Mouse (Mus musculus) thymus, postnatal 25 days (tissue): ENCODE measurements around the gene Kcnma1.

Experiments
- DNase-seq: peaks from one replicate; pipeline ENCODE4 v3.0.0; 2022

The Kcnma1 gene

DNA sequence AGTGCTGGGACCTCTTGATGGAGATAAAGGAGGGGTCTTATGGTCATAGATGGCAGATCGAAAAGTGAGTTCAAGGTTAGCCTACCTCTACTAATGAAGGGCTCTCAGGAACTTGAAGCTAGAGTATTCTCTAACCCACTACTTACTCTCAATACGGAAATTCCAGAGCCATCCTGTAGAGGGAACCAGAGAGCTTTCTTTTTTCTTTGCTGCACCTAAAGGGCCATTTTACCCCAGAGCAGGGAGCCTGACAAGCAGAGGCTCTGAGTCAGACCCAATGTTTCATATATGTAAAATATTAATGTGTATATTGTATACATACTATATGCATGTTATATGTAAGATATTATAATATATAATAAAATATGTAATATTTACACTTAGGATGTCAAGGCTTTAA, 431.1 kb downstream of the Kcnma1 start:
- DNase-seq: peak; percentile 10

DNA sequence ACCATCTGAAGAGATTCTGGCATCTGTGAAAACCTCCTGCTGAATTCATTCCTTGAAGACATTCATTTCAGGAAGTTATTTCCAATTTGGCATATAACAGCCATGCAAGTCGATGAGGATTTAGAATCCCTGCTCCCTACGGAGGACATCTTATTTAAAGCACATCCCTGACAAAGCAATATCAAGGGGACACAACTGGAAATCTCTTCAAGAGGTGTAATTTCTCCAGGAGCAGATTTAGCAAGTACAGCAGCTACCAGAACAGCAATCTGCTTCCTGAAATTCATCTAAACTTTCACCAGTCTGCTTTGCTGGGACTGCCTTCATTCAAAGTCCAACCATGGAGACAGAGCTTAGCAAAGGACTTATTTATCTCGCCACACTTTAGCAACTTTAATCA, 433.0 kb downstream of the Kcnma1 start:
- DNase-seq: no peak

DNA sequence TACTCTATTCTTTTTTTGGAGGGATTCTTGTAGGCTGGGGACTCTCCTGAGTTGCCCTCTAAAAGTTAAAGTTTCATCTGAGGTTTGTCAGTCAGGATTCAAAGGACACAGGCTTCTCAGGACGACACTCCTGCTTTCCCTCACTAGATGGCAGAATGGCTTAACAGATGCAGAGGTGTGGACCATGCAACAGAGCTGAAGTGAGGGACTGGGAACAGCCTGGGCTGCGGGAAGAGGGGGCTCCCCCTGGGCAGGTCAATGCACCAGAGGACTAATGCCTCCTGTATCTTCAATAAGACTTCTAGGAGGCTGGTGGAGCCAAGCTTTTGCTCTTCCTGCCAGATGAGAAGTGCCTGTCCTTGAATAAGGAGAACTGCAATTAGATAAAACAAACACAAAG, 438.3 kb downstream of the Kcnma1 start:
- no peak for DNase-seq

GRCm38 (mm10) chr14:23574136-23574535, 440.2 kb downstream of the Kcnma1 start:
- no peak for DNase-seq

- no peak for DNase-seq
Observed at GRCm38 (mm10) chr14:23573385-23573784, 440.9 kb downstream of the Kcnma1 start.

GRCm38 (mm10) chr14:23572778-23573177, 441.5 kb downstream of the Kcnma1 start:
- no peak for DNase-seq

- no peak for DNase-seq
Observed at GRCm38 (mm10) chr14:23570251-23570650, 444.0 kb downstream of the Kcnma1 start.

- DNase-seq: no peak
Observed at GRCm38 (mm10) chr14:23565931-23566330, 448.4 kb downstream of the Kcnma1 start.

GRCm38 (mm10) chr14:23564474-23564873, 449.8 kb downstream of the Kcnma1 start:
- no peak for DNase-seq

DNA sequence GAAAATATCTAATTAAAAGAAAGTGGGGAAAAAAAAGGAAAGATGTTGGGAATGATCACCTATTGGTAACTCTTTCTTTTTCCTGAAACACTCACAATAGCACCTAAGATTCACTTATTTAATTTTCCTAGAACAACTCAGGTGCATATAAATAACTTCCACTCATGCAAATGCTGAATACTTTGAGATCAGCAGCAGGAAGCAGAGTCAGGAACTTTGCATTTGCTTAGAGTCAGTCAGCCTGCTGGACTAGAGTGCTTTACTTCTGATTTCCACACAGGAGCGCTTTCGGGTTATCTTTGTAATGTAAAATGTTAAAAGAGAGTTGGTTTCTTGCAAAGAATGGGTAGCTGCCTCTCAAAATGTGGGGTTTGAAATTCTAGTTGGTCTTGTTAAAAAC, 451.1 kb downstream of the Kcnma1 start:
- no peak for DNase-seq

DNA sequence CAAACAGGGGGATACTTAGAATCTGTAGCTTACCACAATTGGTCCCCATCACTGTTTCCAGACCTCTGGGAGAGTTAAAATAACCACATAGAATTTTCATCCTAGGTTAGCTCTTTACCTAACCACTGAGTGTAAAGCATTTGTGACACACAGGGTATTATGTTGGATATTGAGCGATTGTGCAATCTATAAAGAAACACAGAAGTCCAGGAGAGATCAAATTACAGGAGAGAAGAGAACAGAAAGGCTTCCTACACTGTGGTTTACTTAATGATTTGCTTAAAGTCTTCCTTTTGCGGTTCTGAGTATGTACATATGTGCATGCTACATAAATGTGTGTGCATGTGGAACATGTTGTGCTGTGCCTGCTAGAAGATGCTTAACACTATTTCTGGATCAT, 458.6 kb downstream of the Kcnma1 start:
- no peak for DNase-seq

DNA sequence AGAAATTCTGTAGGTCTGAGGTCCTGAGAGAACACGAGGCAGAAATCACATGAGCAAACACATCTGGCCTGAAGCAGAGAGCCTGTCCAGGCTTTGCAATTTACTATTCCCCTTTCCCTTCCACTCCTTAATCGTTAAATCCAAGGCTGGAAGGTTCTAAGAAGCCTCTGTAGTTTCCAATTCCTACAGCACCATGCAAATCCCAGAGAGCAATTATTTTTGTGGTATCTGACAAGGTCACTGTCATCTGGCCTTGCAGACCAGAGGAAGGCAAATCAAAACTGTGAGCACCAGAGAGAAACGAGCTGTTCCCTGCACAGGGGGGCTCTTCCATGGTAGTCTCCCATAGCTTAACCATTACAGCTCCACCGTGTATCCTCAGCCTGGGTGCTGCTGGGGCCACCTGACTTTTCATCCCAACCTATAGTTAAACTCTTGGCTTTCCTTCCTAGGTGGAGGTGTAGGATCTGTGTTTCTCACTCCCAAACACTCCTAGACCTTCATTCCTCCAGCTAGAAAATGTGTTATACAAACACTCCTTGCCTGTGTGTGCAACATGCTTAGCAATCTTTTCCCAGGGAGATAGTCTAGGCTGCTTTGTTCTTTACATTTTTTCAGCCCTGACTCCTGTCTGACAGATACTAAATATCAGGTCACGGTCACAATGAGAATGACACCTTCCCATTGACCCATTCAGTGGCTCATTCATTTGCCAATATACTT, 461.9 kb downstream of the Kcnma1 start:
- no peak for DNase-seq

GRCm38 (mm10) chr14:23550467-23550866, 463.8 kb downstream of the Kcnma1 start:
- DNase-seq: no peak

GRCm38 (mm10) chr14:23542131-23542530, 472.2 kb downstream of the Kcnma1 start:
- no peak for DNase-seq

DNA sequence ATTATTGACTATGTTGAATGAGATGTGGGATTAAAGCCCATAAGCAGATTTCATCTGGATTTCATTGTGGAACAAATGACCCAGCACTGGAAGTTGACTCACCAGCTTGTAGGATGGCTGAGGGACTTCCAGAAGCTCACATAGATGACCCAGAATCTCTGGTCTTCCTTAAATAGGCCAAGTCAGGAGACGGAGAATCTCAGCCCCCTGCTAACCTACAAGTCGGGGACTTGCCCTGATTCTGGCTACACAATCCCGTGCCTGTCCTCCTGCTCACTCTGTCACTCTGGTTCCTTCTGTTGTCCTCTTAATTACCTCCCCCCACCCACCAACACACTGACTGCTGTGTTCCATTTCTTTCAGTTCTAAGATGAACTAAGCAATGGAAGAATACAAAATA, 474.7 kb downstream of the Kcnma1 start:
- DNase-seq: no peak

DNA sequence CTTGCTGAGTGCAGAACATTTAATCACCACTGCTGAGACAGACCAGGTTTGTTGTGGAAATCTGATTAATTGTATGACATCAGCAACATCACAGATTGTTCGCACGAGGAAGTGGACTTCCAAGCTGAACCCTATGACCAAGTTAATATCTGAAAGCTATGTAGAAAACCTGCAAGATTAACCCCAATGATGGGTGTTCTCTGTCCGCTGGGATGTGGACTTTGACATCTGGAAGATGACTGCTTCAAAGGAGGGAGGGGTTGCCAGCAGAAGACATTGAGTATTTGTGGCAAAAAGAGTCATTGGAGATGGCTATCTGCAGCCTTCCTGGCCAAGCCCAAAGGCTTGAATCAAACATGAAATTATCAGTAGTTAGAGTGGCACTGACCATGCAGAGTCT, 480.9 kb downstream of the Kcnma1 start:
- no peak for DNase-seq

DNA sequence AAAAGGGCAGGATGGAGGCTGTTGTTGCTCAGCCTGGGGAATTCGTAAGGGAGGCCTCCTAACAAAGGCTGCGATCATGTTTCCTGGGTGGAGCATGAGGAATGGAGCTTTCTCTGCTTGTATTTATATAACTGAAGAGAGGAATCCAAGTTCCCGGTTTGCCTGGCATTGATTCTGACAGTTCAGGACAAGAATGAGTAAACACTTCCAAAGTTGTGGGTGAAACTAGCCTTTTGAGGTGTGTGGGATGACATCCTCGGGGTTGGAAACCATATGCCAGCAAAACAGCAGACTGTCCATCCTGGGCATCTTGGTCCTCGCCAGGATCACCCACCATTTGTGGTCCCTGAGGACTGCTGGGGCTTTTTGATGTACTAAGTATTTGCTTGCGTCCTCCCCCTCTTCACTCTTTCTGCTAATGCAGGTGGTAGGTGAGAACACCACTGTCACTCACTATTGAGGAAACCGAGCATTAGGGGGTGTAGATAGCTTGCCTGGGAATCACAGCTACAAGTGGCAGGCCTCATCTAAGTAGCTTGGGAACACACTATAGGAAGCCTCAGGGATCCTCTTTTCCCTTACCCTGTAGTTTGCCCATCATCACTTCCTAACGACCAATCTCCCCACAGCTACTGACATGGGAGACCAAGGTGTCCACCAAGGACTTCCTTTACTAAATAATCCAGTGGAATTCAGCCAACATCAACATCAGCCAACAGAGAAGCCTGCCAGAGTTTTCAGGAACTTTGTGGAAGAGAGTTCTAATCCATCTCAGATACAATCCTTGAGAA, 482.4 kb downstream of the Kcnma1 start:
- no peak for DNase-seq

DNA sequence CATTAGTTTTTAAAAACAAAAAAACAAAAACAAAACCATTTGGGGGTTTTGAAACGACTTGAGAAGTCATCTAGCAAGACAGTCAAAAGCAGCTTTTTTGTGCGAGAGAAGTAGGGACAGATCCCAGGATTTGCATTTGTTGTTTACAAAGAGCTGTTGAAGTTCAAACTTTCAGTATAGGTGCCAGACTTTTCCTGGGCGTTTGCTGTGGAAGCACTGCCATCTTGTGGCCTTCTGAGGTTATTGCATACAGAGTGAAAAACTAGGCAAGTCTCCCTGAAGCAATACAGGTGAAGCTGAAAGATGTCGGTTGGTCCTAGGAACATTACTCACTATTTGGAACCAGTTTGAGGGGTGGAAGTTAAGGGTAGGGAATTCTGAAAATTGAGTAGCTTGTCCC, 484.6 kb downstream of the Kcnma1 start:
- DNase-seq: peak; percentile 35

DNA sequence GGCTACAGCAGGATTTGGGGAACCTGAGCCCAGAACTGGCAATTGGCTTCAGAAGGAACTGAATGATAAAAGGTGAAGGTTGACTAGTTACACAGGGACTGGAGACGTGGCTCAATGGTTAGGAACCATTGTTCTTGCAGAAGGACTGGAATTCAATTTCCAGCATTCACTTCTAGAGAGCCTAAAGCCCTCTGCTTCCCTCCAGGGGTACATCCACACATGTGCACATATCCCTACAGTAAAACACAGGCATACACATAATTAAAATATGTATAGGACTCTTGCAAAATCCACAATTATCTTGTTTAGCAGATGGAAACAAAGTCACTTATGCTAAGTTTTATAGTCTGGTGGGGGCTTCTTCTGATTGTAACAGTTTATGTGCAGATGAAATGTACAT, 485.1 kb downstream of the Kcnma1 start:
- no peak for DNase-seq

GRCm38 (mm10) chr14:23525910-23526309, 488.4 kb downstream of the Kcnma1 start:
- DNase-seq: no peak

DNA sequence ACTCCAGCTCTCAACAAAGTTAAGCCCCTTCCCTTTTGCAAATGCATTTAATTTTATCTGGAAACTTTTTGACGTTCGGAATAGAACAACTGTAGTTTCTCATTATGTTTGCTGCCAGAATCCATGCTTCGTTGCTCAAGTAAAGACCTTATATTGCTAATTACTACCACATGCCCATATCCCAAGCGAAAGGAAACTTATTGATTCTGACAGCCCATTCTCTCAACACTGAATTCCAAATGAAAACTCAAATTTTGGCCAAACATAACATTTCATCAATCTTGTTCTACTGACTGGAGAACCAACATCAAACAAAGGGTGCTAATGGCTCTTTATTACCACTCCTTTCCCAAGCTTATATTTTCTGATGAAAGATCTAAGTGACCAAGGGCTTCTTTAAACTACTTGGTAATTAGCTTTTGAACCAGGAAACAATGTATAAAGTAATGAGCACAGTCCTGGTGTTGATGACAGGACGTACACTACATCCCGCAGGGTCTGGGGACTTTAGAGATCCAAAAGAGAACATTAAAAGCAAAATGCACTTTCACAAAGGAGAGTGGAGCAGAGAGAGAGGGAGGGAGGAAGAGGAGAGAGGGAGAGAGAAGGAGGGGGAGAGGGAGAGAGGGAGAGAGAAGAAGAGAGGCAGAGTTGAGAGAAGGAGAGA, 490.3 kb downstream of the Kcnma1 start:
- DNase-seq: no peak

DNA sequence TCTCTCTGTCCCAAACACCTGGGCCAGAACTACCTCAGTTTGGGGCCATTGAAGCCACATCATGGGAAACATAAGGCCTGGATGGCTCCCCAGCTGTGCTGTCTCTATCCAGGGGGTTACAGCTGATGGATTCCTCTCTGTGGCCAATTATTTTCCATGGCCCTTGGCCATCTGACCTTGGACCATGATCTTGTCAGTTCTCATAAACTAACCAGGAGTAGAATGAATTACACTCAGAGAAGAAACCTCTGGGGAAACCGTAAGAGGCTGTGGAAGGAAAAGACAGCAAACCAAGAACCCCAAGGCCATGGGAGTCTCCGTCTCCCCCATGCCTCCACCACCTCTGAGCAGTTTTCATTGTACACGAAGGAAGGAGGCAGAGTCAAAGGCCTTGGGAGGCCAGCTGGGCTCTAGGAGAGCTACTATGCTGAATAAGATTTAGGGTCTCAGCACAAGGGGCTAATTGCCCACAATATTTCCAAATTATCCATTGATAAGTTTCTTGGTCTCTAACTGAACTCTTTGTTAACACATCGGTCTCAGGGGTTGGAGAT, 491.6 kb downstream of the Kcnma1 start:
- no peak for DNase-seq

- no peak for DNase-seq
Observed at GRCm38 (mm10) chr14:23521080-23521684, 493.1 kb downstream of the Kcnma1 start.
